Mouse (Mus musculus): Measurements from ENCODE around the gene Mastl.

Mastl gene

GRCm38 (mm10) chr2:23075846-23076245 is 80.0 kb downstream of the Mastl start:
- Histone ChIP-seq H3K27me3 (ENCODE audit: control insufficient read depth, insufficient read depth, low read length, poor library complexity, severe bottlenecking) (no peaks in the 10 kb centered on the region), H3K36me3 (ENCODE audit: control insufficient read depth, insufficient read depth, low read length, poor library complexity, severe bottlenecking) (peaks cover 12% of the 10 kb centered on the region)
- no peak for DNase-seq (ENCODE audit: low read depth, low spot score)

- peaks cover 7% of the 10 kb centered on the region; the same call in 1 of the 2 replicates for H3K36me3 ChIP-seq (ENCODE audit: control insufficient read depth, insufficient read depth, low read length, poor library complexity, severe bottlenecking)
- H3K27me3 ChIP-seq (ENCODE audit: control insufficient read depth, insufficient read depth, low read length, poor library complexity, severe bottlenecking) = no peaks in the 10 kb centered on the region
- no peak for DNase-seq (ENCODE audit: low read depth, low spot score)
These were observed 84.4 kb downstream of the Mastl start for GRCm38 (mm10) chr2:23071406-23071805.

DNA sequence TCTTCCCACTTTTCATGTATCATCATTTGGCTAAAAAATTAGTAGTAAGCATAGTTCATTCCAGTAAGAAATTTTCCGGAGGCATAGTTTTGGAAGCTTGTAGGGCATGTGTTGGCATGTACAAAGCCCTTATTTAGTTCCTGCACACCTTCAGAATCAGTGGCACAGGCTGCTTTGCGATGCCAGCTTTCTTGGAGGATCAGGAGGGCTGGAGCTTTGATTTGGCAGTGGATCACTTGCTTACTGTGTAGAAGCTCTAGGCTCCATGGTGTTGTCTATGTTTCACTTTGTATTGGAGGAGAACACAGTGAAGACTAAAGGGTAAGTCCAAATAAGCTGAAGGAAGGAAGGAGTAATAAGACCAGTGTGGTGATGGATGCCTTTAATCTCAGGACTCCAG is 85.3 kb downstream of the Mastl start:
- DNase-seq (ENCODE audit: low read depth, low spot score) = no peak
- Histone ChIP-seq H3K27me3 (ENCODE audit: control insufficient read depth, insufficient read depth, low read length, poor library complexity, severe bottlenecking) (no peaks in the 10 kb centered on the region), H3K36me3 (ENCODE audit: control insufficient read depth, insufficient read depth, low read length, poor library complexity, severe bottlenecking) (peaks cover 2% of the 10 kb centered on the region; the same call in 1 of the 2 replicates)

DNA sequence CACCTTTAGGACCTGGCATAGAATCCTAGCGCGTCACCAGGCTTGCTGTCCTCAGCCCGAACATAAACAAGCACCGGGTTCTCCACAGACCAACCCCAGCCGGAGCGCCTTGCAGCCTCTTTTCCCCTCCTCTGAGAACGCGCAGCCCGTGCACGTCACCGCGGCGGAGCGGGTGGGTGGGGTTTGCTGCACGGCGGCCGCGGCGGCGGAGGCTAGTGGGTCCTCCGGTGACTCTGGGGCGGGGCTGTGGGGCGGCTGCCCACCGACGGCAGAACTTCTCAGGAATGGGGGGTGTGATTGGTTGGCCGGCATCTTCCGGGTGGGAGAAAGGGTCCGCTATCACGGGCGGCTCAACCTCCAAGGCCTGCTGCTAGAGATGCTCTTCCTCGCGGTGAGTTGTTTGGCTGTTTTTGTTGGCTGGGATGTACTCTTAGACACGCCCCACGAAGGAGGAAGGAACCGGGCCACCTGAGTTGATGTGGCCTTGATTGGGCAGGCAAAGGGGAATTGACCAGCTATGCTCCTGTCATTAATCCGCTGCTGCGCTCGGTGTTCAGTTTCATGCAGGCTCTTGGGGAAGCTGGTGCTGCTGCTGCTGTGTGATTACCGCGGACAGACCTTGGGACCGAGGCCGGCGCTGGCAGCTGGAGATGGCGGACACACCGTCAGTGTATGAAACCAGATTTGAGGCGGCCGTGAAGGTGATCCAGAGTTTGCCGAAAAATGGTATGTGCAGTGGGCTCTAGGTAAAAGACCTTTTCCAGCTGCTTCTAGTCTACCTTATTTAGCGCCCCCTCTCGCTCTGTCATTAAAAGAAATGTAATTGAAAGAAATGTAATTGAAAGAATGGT is 86.7 kb downstream of the Mastl start:
- H3K27me3 ChIP-seq (ENCODE audit: control insufficient read depth, insufficient read depth, low read length, poor library complexity, severe bottlenecking) = no peaks in the 10 kb centered on the region
- H3K36me3 ChIP-seq (ENCODE audit: control insufficient read depth, insufficient read depth, low read length, poor library complexity, severe bottlenecking) = peaks cover 2% of the 10 kb centered on the region; the same call in 1 of the 2 replicates

GRCm38 (mm10) chr2:23068370-23068737 is 87.5 kb downstream of the Mastl start:
- DNase-seq (ENCODE audit: low read depth, low spot score) = no peak
- Histone ChIP-seq H3K27me3 (ENCODE audit: control insufficient read depth, insufficient read depth, low read length, poor library complexity, severe bottlenecking) (no peaks in the 10 kb centered on the region), H3K36me3 (ENCODE audit: control insufficient read depth, insufficient read depth, low read length, poor library complexity, severe bottlenecking) (peaks cover 2% of the 10 kb centered on the region; the same call in 1 of the 2 replicates)

More for the DNA sequence above, 86.7 kb downstream of the Mastl start:
- DNase-seq (ENCODE audit: low read depth, low spot score) = peak; percentile 91

DNA sequence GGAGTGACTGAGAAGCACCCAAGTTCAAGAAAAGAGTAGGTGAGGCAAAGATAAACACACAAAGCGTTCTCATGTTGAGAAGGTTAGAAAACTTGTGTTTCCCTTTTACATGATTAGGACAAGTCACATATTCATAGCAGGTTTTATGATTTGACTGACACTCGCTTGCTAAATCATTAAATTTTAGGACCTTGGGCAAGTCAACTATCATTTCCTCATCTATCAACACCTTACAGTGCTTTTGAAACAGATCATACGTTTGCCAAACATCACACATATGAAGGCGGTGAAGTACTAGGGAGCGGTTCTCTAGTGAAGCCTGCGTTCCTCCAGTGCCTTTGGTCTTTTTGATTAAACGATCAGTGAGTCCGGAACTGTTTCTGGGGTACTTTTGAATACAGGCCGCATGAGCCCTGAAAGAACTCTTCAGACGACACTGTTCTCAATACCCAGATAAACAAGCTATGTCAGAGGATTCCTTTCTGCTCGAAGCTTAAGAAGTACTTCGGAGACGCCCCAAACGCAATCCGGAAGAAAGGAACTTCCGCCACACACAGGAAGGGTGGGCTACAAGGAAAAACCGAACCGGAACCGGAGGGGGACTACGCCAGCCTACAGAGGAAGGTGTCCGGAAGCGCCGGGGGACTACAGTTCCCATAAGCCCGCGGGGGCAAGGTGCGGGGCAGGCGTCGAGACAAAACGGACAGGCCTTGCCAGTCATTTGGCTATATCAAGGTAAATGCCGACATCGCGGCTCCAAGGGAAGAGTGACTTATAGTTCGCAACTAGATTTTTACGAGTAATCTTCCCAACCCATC is 88.1 kb downstream of the Mastl start, which contains the start of gene Acbd5:
TSS of gene Acbd5 (plus strand) at position 616 of the 818 bp plus-strand sequence.
- DNase-seq (ENCODE audit: low read depth, low spot score) = peak; percentile 96
- peaks cover 2% of the 10 kb centered on the region; the same call in 1 of the 2 replicates for H3K36me3 ChIP-seq (ENCODE audit: control insufficient read depth, insufficient read depth, low read length, poor library complexity, severe bottlenecking)
- H3K27me3 ChIP-seq (ENCODE audit: control insufficient read depth, insufficient read depth, low read length, poor library complexity, severe bottlenecking) = no peaks in the 10 kb centered on the region

Measured in splenic B cell, adult 2 months (primary cell).